Mouse (Mus musculus): ENCODE measurements around the gene Dtx2.

DNA sequence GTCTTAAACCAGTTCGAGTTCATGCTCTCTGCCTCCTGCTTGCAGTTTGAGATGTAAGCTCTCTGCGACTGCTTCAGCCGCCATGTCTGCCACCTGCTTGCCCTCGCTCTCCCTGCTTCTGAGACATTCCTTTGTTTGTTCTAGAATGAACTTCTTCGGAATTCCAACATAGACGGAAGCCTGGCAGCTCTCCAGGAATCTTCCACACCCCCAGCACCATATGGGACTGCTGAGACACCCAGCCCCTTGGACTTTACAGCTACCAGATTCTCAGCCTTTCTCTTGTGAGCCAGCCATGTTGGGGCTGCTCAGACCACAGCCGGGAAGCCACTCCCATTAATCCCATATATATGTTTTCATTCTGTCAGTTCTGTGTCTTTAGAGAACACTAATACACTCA, 81.7 kb downstream of the Dtx2 start:
- no peak for TF ChIP-seq CTCF (IDR thresholded peaks at IDR 0.05; ENCODE audit: low read depth)
- no peak for TF ChIP-seq EP300 (optimal IDR thresholded peaks at IDR 0.05)

Measured in stomach, postnatal 0 days (tissue).